Mouse (Mus musculus): ENCODE data around the gene Olfr399.

The Olfr399 gene

DNA sequence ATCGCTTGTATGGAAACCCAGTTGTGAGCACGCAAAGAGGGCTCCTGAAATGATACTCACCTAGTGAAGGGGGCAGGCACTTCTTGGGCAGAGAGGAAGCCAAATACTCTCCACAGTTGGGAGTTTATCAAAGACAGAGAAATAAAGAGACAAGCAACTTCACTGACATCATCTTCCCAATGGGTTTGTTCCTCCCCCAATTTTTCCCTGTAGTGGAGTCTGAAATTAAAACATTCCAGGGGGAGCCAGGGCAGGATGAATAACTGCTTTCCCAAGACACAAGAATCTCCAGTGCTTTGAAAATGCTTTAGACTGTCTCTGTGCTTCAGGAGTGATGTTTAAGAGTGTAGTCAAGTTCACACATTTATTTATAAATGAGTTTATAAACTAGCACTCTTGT is at the start of gene Olfr399, which contains the start of gene Olfr139:
Olfr399 (minus strand) TSS at position 165 of the 400 bp plus-strand sequence.
Olfr139 (minus strand) TSS at position 101 of the 400 bp plus-strand sequence.
- no peak for DNase-seq (ENCODE audit: extremely low read depth, insufficient read length, low spot score)

GRCm38 (mm10) chr11:74105066-74105465 is 48.7 kb upstream of the Olfr399 start:
- no peak for DNase-seq (ENCODE audit: extremely low read depth, insufficient read length, low spot score)

DNA sequence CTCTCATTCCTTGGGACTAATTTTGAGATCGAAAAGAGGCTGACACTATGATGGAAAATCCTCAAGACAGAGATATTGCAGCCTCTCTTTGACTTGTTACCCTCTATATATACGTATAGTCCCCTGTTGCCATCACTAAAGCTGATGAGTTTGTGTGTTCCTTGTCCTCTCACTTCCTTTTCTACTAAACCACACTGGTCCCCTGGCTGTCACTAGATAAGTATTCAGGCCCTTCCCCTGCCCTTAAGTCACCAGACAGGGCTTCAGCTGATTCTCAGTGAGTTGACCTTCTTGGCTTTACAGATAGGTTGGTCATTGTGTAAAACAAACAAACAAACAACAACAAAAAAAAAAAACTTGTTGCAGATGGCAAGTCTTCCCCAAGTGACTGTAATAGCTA is 45.1 kb upstream of the Olfr399 start:
- no peak for DNase-seq (ENCODE audit: extremely low read depth, insufficient read length, low spot score)

DNA sequence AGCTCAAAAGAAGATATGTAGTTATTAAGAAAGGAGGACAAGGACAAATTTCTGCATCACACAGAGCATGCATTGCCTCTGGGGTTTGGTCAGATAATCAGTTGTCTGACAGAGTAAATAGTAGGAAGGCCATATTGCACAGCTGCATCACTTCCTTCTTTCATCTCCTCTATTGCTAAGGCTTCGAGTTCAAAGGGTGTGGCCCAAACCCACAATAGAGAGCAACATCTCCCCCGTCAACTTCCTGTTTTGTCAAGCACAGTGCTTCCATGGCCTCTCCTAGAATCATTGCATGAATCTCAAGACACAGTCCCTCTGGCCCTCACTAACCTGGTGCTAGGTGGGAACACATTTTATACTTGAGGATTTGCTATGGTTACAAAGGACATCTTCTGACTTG is 44.3 kb upstream of the Olfr399 start:
- no peak for DNase-seq (ENCODE audit: extremely low read depth, insufficient read length, low spot score)

- no peak for DNase-seq (ENCODE audit: extremely low read depth, insufficient read length, low spot score)
Measured at GRCm38 (mm10) chr11:74069655-74070054, 13.2 kb upstream of the Olfr399 start, which contains the start of gene Zfp616. Gene Zfp616 (plus strand): TSS chr11:74069955.

DNA sequence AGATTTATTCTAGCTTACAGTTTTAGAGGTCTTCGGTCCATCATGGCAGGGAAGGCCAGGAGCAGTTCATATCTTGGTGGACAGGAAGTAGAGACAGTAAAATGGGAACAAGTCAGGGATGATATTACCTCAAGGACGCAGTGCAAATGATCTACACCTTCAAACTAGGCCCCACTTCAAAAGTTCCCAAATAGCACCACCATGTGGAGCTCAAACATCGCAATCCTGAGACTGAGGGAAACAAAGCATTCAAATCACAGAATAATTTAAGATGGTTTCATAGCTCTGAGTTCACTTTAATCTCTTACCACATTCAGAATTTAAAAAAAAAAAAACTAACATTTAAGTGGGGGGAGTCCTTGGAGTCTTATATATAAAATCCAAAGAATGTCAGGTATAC is 5.1 kb downstream of the Olfr399 start:
- no peak for DNase-seq (ENCODE audit: extremely low read depth, insufficient read length, low spot score)
